Mouse (Mus musculus) CH12.LX (cell line): ENCODE data around the gene Acadvl.

Source experiments
- CHD2 ChIP-seq: IDR thresholded peaks from 2 replicates; pipeline ENCODE4 v1.6.1; 2011; ENCODE audit warnings: low read length, improper control_type of control experiment
- CTCF ChIP-seq, 2 experiments: IDR thresholded peaks in 1 of 2; conservative IDR thresholded peaks in 1 of 2; 2 replicates each; pipeline ENCODE4 v1.5.1; 2011 to 2012; ENCODE audit warnings: low read depth in 2 of 2, low read length in 2 of 2, improper control_type of control experiment in 1 of 2, inconsistent platforms in 1 of 2, mild to moderate bottlenecking in 1 of 2, moderate library complexity in 1 of 2
- ELF1 ChIP-seq: IDR thresholded peaks from 2 replicates; pipeline ENCODE4 v1.6.1; 2014; ENCODE audit warnings: low read depth, mild to moderate bottlenecking, inconsistent platforms, low read length, improper control_type of control experiment
- ETS1 ChIP-seq: conservative IDR thresholded peaks from 2 replicates; pipeline ENCODE4 v1.6.1; 2012; ENCODE audit warnings: low read depth, mild to moderate bottlenecking, inconsistent platforms, low read length, improper control_type of control experiment, moderate library complexity
- JUND ChIP-seq: conservative IDR thresholded peaks from 2 replicates; pipeline ENCODE4 v1.6.1; 2011; ENCODE audit warnings: low read depth, low read length, improper control_type of control experiment
- MAFK ChIP-seq: IDR thresholded peaks from 2 replicates; pipeline ENCODE4 v1.6.1; 2011; ENCODE audit warnings: low read length, improper control_type of control experiment; ENCODE audit not compliant: insufficient replicate concordance
- POLR2A ChIP-seq: IDR thresholded peaks from 2 replicates; pipeline ENCODE4 v1.6.1; 2011; ENCODE audit warnings: low read depth, mild to moderate bottlenecking, improper control_type of control experiment, low read length
- RAD21 ChIP-seq: IDR thresholded peaks from 2 replicates; pipeline ENCODE4 v1.6.1; 2011; ENCODE audit warnings: low read depth, mild to moderate bottlenecking, low read length, improper control_type of control experiment, moderate library complexity
- RCOR1 ChIP-seq: conservative IDR thresholded peaks from 2 replicates; pipeline ENCODE4 v1.6.1; 2012; ENCODE audit warnings: low read depth, mild to moderate bottlenecking, inconsistent platforms, low read length, improper control_type of control experiment
- ZKSCAN1 ChIP-seq: IDR thresholded peaks from 2 replicates; pipeline ENCODE4 v1.6.1; 2012; ENCODE audit warnings: low read depth, inconsistent platforms, low read length, improper control_type of control experiment, borderline replicate concordance

- TF ChIP-seq ETS1 (no peak), CTCF (conservative IDR thresholded peaks at IDR 0.05 in 1 of 2, IDR thresholded peaks at IDR 0.05 in 1 of 2; ENCODE audit: low read depth in 2 of 2, low read length in 2 of 2) (no peak), POLR2A (no peak), JUND (no peak), RCOR1 (no peak), CHD2 (no peak), MAFK (no peak), RAD21 (no peak), ELF1 (no peak), ZKSCAN1 (no peak)
Measured at GRCm38 (mm10) chr11:70012931-70013330, 2.3 kb downstream of the Acadvl start.
